Mouse (Mus musculus): Measurements from ENCODE around the gene Notch2. TPM values are rescaled to one million over a fixed set of nuclear protein-coding genes. Genes with fewer than 3 reads are reported as not detected.
A peak's percentile ranks its signal among the peaks of the same experiment; 100 is the strongest.

The Notch2 gene
- total RNA-seq, 1 experiment from 2014 or later, result 48.9 TPM

- ATAC-seq (replicated peaks; ENCODE audit: low read depth, poor library complexity, severe bottlenecking), result no peak
Measured at GRCm38 (mm10) chr3:98065004-98065403, 51.7 kb downstream of the Notch2 start.

GRCm38 (mm10) chr3:98066434-98066833, 53.1 kb downstream of the Notch2 start:
- peak; percentile 46 for ATAC-seq (replicated peaks; ENCODE audit: low read depth, poor library complexity, severe bottlenecking)

- ATAC-seq (replicated peaks; ENCODE audit: low read depth, poor library complexity, severe bottlenecking), result no peak
Measured at GRCm38 (mm10) chr3:98067413-98067812, 54.1 kb downstream of the Notch2 start.

GRCm38 (mm10) chr3:98067852-98068491, 54.6 kb downstream of the Notch2 start:
- ATAC-seq (replicated peaks; ENCODE audit: low read depth, poor library complexity, severe bottlenecking), result peak; percentile 45; the same call in 1 of the 2 replicates

- no peak for ATAC-seq (replicated peaks; ENCODE audit: low read depth, poor library complexity, severe bottlenecking)
Measured at GRCm38 (mm10) chr3:98069161-98069560, 55.8 kb downstream of the Notch2 start.

- no peak for ATAC-seq (replicated peaks; ENCODE audit: low read depth, poor library complexity, severe bottlenecking)
Measured at GRCm38 (mm10) chr3:98069856-98070255, 56.5 kb downstream of the Notch2 start.

- ATAC-seq (replicated peaks; ENCODE audit: low read depth, poor library complexity, severe bottlenecking), result no peak
Measured at GRCm38 (mm10) chr3:98072570-98072969, 59.2 kb downstream of the Notch2 start.

GRCm38 (mm10) chr3:98073545-98073944, 60.2 kb downstream of the Notch2 start:
- ATAC-seq (replicated peaks; ENCODE audit: low read depth, poor library complexity, severe bottlenecking), result no peak

- ATAC-seq (replicated peaks; ENCODE audit: low read depth, poor library complexity, severe bottlenecking), result no peak
Measured at GRCm38 (mm10) chr3:98074622-98075231, 61.4 kb downstream of the Notch2 start.

- no peak for ATAC-seq (replicated peaks; ENCODE audit: low read depth, poor library complexity, severe bottlenecking)
Measured at GRCm38 (mm10) chr3:98077866-98078265, 64.5 kb downstream of the Notch2 start.

- no peak for ATAC-seq (replicated peaks; ENCODE audit: low read depth, poor library complexity, severe bottlenecking)
Measured at GRCm38 (mm10) chr3:98078816-98079215, 65.5 kb downstream of the Notch2 start.

GRCm38 (mm10) chr3:98079601-98080215, 66.4 kb downstream of the Notch2 start:
- ATAC-seq (replicated peaks; ENCODE audit: low read depth, poor library complexity, severe bottlenecking), result no peak

- ATAC-seq (replicated peaks; ENCODE audit: low read depth, poor library complexity, severe bottlenecking), result no peak
Measured at GRCm38 (mm10) chr3:98080630-98081029, 67.3 kb downstream of the Notch2 start.

GRCm38 (mm10) chr3:98082188-98082587, 68.9 kb downstream of the Notch2 start:
- ATAC-seq (replicated peaks; ENCODE audit: low read depth, poor library complexity, severe bottlenecking), result peak; percentile 50

GRCm38 (mm10) chr3:98082972-98083371, 69.6 kb downstream of the Notch2 start:
- ATAC-seq (replicated peaks; ENCODE audit: low read depth, poor library complexity, severe bottlenecking), result no peak

GRCm38 (mm10) chr3:98084061-98084655, 70.8 kb downstream of the Notch2 start:
- ATAC-seq (replicated peaks; ENCODE audit: low read depth, poor library complexity, severe bottlenecking), result peak; percentile 51

GRCm38 (mm10) chr3:98084870-98085269, 71.5 kb downstream of the Notch2 start:
- ATAC-seq (replicated peaks; ENCODE audit: low read depth, poor library complexity, severe bottlenecking), result no peak

- ATAC-seq (replicated peaks; ENCODE audit: low read depth, poor library complexity, severe bottlenecking), result peak; percentile 54
Measured at GRCm38 (mm10) chr3:98085812-98086268, 72.5 kb downstream of the Notch2 start.

GRCm38 (mm10) chr3:98086441-98086840, 73.1 kb downstream of the Notch2 start:
- no peak for ATAC-seq (replicated peaks; ENCODE audit: low read depth, poor library complexity, severe bottlenecking)

GRCm38 (mm10) chr3:98086860-98087259, 73.5 kb downstream of the Notch2 start:
- ATAC-seq (replicated peaks; ENCODE audit: low read depth, poor library complexity, severe bottlenecking), result no peak

- no peak for ATAC-seq (replicated peaks; ENCODE audit: low read depth, poor library complexity, severe bottlenecking)
Measured at GRCm38 (mm10) chr3:98087551-98087950, 74.2 kb downstream of the Notch2 start.

Measured in common myeloid progenitor, adult 5-6 weeks (primary cell).